Mouse (Mus musculus) midbrain, embryonic 14.5 days (tissue): ENCODE measurements around the gene Fam124b. TPM values are rescaled to one million over a fixed set of nuclear protein-coding genes. Genes with fewer than 3 reads are reported as not detected.

Experiments
- ATAC-seq: fragments of 200-750 bp; cut with Nextera tagmentation; 2 replicates; pipeline ENCODE4 v1.8.0; 2017; ENCODE audit warnings: moderate number of reproducible peaks, moderate library complexity; ENCODE audit not compliant: low FRiP score, low TSS enrichment
- DNase-seq: peaks from one replicate; pipeline ENCODE4 v3.0.0-alpha.2; 2015
- H3K27ac ChIP-seq: fragments of 300-500 bp; sonication (generic); replicated peaks from 2 replicates; pipeline ENCODE4 v1.5.1; 2014; ENCODE audit warnings: mild to moderate bottlenecking, low read depth, low read length, moderate library complexity
- H3K27me3 ChIP-seq: fragments of 300-500 bp; sonication (generic); 2 replicates; pipeline ENCODE4 v1.6.1; 2014; ENCODE audit warnings: low read length, control low read depth, mixed read lengths; ENCODE audit not compliant: control insufficient read depth, insufficient read depth
- H3K36me3 ChIP-seq: fragments of 300-500 bp; sonication (generic); 2 replicates; pipeline ENCODE4 v1.6.1; 2014; ENCODE audit warnings: low read length, control low read depth; ENCODE audit not compliant: control insufficient read depth, insufficient read depth
- H3K4me1 ChIP-seq: fragments of 300-500 bp; sonication (generic); 2 replicates; pipeline ENCODE4 v1.6.1; 2014; ENCODE audit warnings: mild to moderate bottlenecking, antibody characterized with exemption, low read length, control low read depth; ENCODE audit not compliant: control insufficient read depth, insufficient read depth
- H3K4me2 ChIP-seq: fragments of 300-500 bp; sonication (generic); 2 replicates; pipeline ENCODE4 v1.6.1; 2014; ENCODE audit warnings: mild to moderate bottlenecking, low read length, moderate library complexity
- H3K4me3 ChIP-seq: fragments of 300-500 bp; sonication (generic); replicated peaks from 2 replicates; pipeline ENCODE4 v1.5.1; 2014; ENCODE audit warnings: low read depth, low read length
- H3K9ac ChIP-seq: fragments of 300-500 bp; sonication (generic); replicated peaks from 2 replicates; pipeline ENCODE4 v1.6.1; 2014; ENCODE audit warnings: mild to moderate bottlenecking, low read length, moderate library complexity
- H3K9me3 ChIP-seq: fragments of 300-500 bp; sonication (generic); 2 replicates; pipeline ENCODE4 v1.6.1; 2016; ENCODE audit warnings: low read length, control low read depth, mixed read lengths; ENCODE audit not compliant: control insufficient read depth
- WGBS: fragments of 180-500 bp; shearing (Covaris S2); extraction: QIAGEN DNeasy Blood & Tissue Kit; methylation state at CpG from one replicate; pipeline ENCODE4 v1.1.7; 2014; 5-methylcytosine and 5-hydroxymethylcytosine counted together
- polyA plus RNA-seq: library from polyadenylated mRNA; unstranded; fragments of >200 nt; fragmentation: Nextera tagmentation; extraction: Ambion mirVana; gene quantifications from 2 replicates; pipeline ENCODE4 v1.2.1, GENCODE M21; 2014

The Fam124b gene
- polyA plus RNA-seq, 1 experiment from 2014 or later, result 0.59 TPM

GRCm38 (mm10) chr1:80239481-80239880 lies 21.2 kb upstream of the Fam124b start:
- no peaks in the 10 kb centered on the region for H3K27me3 ChIP-seq
- H3K9ac ChIP-seq, result no peak overlapping the region
- DNase-seq, result no peak
- ATAC-seq, result no peak
- no peaks in the 10 kb centered on the region for H3K9me3 ChIP-seq
- H3K4me3 ChIP-seq, result no peak overlapping the region
- no peak overlapping the region for H3K27ac ChIP-seq
- H3K4me1 ChIP-seq, result 0 out of 2 replicates have a peak, but pooled peaks cover 3% of the 10 kb centered on the region
- H3K36me3 ChIP-seq, result no peaks in the 10 kb centered on the region
- 69% methylated on average over 11 of the region's 11 CpGs for WGBS
- no peak overlapping the region for H3K4me2 ChIP-seq

DNA sequence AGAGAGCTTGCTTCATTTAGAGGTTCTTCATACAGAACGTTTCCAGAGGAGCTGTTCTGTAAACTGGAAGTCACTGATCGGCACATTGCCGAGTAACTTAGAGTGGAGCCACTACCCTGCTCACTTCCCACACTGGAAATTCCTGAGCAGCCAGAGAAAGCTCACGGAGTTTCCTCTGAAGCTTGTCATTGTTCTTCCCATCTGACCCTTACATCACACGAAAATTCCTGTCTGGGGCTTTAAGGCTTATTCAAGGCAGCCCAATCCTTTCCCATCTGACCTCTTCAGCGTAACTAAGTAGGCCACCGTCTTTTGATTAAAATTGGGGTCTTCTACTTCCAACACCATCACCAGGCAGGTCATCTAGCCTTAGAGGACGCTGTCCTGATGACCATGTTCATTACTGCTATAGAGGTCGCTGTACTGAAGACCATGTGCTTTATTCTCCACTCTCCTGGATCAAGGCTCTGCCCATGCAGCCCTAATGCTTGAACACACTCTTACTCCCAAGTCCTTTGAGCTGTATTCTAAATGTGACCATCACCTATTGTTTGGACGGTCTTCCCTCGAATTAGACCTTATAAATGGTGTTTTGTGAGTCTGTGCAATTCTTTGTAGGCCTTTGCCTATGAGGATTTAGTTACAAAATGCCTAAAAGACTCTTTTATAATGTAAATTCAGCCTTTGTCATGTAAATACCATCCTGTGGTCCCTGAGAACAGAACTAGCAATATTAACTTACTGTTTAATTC lies 18.9 kb upstream of the Fam124b start:
- WGBS, result 36% methylated on average over 11 of the region's 11 CpGs
- H3K4me1 ChIP-seq, result 0 out of 2 replicates have a peak, but pooled peaks cover 3% of the 10 kb centered on the region
- no peaks in the 10 kb centered on the region for H3K36me3 ChIP-seq
- no peak overlapping the region for H3K4me3 ChIP-seq
- H3K9me3 ChIP-seq, result no peaks in the 10 kb centered on the region
- no peak for DNase-seq
- ATAC-seq, result no peak
- no peak overlapping the region for H3K27ac ChIP-seq
- H3K27me3 ChIP-seq, result no peaks in the 10 kb centered on the region
- no peak overlapping the region for H3K9ac ChIP-seq
- no peak overlapping the region for H3K4me2 ChIP-seq

- Histone ChIP-seq H3K9me3 (no peaks in the 10 kb centered on the region), H3K4me2 (no peak overlapping the region), H3K4me1 (0 out of 2 replicates have a peak, but pooled peaks cover 3% of the 10 kb centered on the region), H3K27me3 (no peaks in the 10 kb centered on the region), H3K36me3 (no peaks in the 10 kb centered on the region), H3K27ac (no peak overlapping the region), H3K4me3 (no peak overlapping the region), H3K9ac (no peak overlapping the region)
- ATAC-seq (no peak), DNase-seq (no peak)
- WGBS, result 8% methylated on average over 1 of the region's 1 CpGs
These were observed 17.9 kb upstream of the Fam124b start for GRCm38 (mm10) chr1:80236126-80236525.

- Histone ChIP-seq H3K4me3 (no peak overlapping the region), H3K9ac (no peak overlapping the region), H3K36me3 (no peaks in the 10 kb centered on the region), H3K27ac (no peak overlapping the region), H3K27me3 (no peaks in the 10 kb centered on the region), H3K4me1 (no peaks in the 10 kb centered on the region), H3K4me2 (no peak overlapping the region), H3K9me3 (no peaks in the 10 kb centered on the region)
- WGBS, result 65% methylated on average over 1 of the region's 1 CpGs
- no peak for DNase-seq
- no peak for ATAC-seq
These were observed 12.3 kb upstream of the Fam124b start for GRCm38 (mm10) chr1:80230612-80231011.

- H3K9me3 ChIP-seq, result no peaks in the 10 kb centered on the region
- H3K27me3 ChIP-seq, result no peaks in the 10 kb centered on the region
- H3K4me3 ChIP-seq, result no peak overlapping the region
- 34% methylated on average over 3 of the region's 3 CpGs for WGBS
- H3K4me2 ChIP-seq, result no peak overlapping the region
- no peak overlapping the region for H3K27ac ChIP-seq
- DNase-seq, result peak; percentile 9
- H3K4me1 ChIP-seq, result peaks cover 3% of the 10 kb centered on the region; the same call in 1 of the 2 replicates
- ATAC-seq, result no peak
- H3K36me3 ChIP-seq, result no peaks in the 10 kb centered on the region
- H3K9ac ChIP-seq, result no peak overlapping the region
These were observed 6.7 kb upstream of the Fam124b start for GRCm38 (mm10) chr1:80224839-80225412.

DNA sequence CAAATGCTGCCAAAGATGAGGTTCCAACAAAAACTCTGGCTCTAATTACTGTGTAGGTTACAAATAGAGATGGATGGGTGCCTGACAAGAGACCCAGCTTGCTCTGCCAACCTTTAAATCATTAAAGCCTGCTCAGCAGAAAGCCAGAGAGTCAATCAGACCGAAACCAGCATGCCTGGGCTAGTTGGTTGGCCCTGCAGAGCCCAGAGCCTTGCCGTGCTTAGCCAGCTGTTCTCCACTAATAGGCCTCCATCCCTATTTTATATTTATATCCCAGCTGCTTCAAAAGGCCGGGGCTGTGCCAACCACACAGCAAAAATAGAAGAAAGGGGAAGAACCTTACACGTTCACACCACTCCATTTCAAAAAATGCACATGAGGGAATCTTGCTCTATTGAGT lies 2.9 kb upstream of the Fam124b start:
- H3K4me2 ChIP-seq, result no peak overlapping the region
- H3K9me3 ChIP-seq, result no peaks in the 10 kb centered on the region
- peaks cover 3% of the 10 kb centered on the region; the same call in 1 of the 2 replicates for H3K4me1 ChIP-seq
- no peak overlapping the region for H3K27ac ChIP-seq
- DNase-seq (peak; percentile 27), ATAC-seq (no peak)
- H3K27me3 ChIP-seq, result no peaks in the 10 kb centered on the region
- WGBS, result 78% methylated on average over 4 of the region's 4 CpGs
- H3K9ac ChIP-seq, result no peak overlapping the region
- no peak overlapping the region for H3K4me3 ChIP-seq
- no peaks in the 10 kb centered on the region for H3K36me3 ChIP-seq

DNA sequence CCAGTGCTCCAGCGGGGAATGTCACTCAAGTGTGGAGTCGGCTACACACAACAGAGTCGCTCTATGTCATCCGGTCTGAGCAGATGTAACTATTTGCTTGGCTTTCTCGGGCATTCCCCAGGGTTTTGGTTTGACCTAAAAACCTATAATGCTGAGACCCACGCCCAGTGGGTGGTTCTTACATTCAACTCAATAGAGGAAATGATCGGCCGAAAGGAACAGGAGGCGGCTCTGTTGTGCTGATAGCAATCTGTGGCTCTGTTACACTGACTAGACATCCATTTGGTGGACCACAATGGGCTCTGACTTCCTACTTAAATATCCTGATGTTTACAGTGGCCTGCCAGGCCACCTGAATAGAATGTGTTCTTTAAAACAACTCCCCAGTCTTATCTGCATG lies 4.4 kb downstream of the Fam124b start:
- WGBS, result 82% methylated on average over 9 of the region's 9 CpGs
- Histone ChIP-seq H3K4me1 (no peaks in the 10 kb centered on the region), H3K9ac (no peak overlapping the region), H3K4me2 (no peak overlapping the region), H3K27me3 (no peaks in the 10 kb centered on the region), H3K27ac (no peak overlapping the region), H3K4me3 (no peak overlapping the region), H3K36me3 (no peaks in the 10 kb centered on the region), H3K9me3 (no peaks in the 10 kb centered on the region)
- ATAC-seq (no peak), DNase-seq (no peak)

DNA sequence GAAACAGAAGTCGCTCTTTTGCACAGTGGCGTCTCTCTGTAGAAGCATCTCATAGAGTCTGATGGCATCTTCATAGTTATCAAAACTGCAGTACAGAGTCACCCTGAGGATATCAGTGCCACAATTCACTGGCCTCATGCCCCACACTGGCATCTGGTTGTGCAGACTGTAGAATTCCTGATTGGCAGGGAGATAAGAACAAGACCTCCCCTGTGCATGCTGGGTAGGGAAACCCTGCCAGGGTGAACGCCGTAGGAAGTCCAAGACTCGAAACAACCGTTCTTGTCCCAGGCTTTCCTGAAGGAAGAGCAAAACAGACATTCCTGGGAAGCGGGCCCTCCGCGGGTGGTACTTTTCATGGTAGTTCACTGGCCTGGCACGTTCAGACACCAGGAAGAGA lies 5.1 kb downstream of the Fam124b start:
- ATAC-seq, result no peak
- no peaks in the 10 kb centered on the region for H3K27me3 ChIP-seq
- H3K9me3 ChIP-seq, result no peaks in the 10 kb centered on the region
- no peaks in the 10 kb centered on the region for H3K4me1 ChIP-seq
- no peaks in the 10 kb centered on the region for H3K36me3 ChIP-seq
- H3K4me2 ChIP-seq, result no peak overlapping the region
- H3K4me3 ChIP-seq, result no peak overlapping the region
- no peak overlapping the region for H3K27ac ChIP-seq
- H3K9ac ChIP-seq, result no peak overlapping the region
- DNase-seq, result no peak
- 92% methylated on average over 10 of the region's 10 CpGs for WGBS

DNA sequence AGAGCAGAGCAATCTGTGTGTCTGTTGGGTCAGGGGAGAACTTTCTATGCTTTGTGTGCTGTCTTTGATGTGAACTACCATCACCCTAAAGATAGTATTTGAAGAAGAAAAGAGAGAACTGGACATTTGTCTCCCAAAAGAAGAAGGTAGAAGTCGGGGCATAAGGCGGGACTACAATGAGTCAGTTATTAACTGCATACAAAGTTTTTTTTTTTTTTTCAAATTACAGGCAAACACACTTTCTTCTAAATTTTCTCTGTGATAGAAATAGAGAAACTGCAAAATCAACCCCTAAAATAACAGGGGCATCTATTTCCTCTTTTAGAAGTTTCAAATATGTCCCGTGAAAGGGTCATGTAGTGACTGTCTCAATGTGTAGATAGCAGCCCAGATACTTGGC lies 16.0 kb downstream of the Fam124b start:
- H3K9ac ChIP-seq, result no peak overlapping the region
- no peaks in the 10 kb centered on the region for H3K27me3 ChIP-seq
- no peaks in the 10 kb centered on the region for H3K36me3 ChIP-seq
- WGBS, result 93% methylated on average over 3 of the region's 3 CpGs
- ATAC-seq (no peak), DNase-seq (no peak)
- H3K4me1 ChIP-seq, result no peaks in the 10 kb centered on the region
- no peak overlapping the region for H3K4me3 ChIP-seq
- no peaks in the 10 kb centered on the region for H3K9me3 ChIP-seq
- no peak overlapping the region for H3K4me2 ChIP-seq
- H3K27ac ChIP-seq, result no peak overlapping the region
